Mouse (Mus musculus) gastrocnemius, postnatal 25 days (tissue): Measurements from ENCODE around the gene Ctbs. TPM values are rescaled to one million over a fixed set of nuclear protein-coding genes. Genes with fewer than 3 reads are reported as not detected.
"Not testable (repeated sequence)": the region's sequence is repeated elsewhere in the genome, so short reads cannot be mapped to it uniquely, and the experiment has no call there.

ENCODE experiments used
- DNase-seq: peaks from one replicate; pipeline ENCODE4 v3.0.0; 2022
- total RNA-seq, 2 experiments: library from RNA; stranded (reverse); gene quantifications; 1 replicate in 1 of 2; 2 replicates in 1 of 2; pipeline ENCODE4 v1.2.3; 2021

Gene Ctbs
- total RNA-seq, 2 experiments from 2014 or later = 3.3 to 3.8 TPM

- not testable (repeated sequence) for DNase-seq
These were observed 16.5 kb upstream of the Ctbs start for GRCm38 (mm10) chr3:146433063-146433462.

GRCm38 (mm10) chr3:146433681-146434350 lies 15.8 kb upstream of the Ctbs start:
- no peak for DNase-seq

GRCm38 (mm10) chr3:146434686-146435085 lies 14.9 kb upstream of the Ctbs start:
- DNase-seq = no peak

GRCm38 (mm10) chr3:146435533-146435932 lies 14.1 kb upstream of the Ctbs start:
- DNase-seq = no peak

DNA sequence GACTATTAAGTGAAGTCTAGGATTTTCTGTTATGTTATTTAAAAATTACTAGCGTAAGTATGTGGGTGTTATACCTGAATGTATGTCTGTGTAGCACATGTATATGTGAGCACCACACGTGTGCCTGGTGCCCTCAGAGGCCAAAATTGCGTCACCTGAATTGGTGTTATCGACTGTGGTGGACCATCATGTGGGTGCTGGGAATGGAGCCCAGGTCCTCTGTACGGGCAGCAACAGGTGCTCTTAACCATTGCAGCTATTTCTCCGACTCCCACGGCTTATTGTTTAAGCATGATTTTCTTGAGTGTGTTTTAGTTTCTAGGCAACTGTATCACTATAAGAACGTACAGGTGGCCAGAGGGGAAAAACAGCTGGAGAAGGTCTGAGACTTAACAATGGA lies 13.5 kb upstream of the Ctbs start:
- no peak for DNase-seq

DNA sequence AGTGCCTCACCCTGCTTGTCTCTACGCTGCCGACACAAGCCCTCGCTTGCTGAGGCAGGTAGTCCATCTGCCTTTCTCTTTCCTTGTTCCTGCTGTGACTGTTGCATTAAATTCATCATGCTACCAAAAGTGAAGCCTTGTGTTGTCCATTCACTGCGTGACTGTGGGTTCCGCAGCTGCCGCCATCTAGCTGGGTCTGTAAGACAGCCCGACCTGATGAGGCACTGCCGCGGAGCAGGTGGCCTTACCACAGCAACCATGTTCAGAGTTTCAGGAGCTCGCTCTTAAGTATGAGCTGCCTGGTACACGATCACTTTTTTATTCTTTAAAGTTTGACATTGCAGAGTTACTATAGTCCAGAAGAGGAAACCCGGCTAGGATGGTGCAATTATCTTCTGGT lies 9.6 kb upstream of the Ctbs start:
- DNase-seq = no peak

- no peak for DNase-seq
These were observed 9.2 kb upstream of the Ctbs start for GRCm38 (mm10) chr3:146440422-146440821.

DNA sequence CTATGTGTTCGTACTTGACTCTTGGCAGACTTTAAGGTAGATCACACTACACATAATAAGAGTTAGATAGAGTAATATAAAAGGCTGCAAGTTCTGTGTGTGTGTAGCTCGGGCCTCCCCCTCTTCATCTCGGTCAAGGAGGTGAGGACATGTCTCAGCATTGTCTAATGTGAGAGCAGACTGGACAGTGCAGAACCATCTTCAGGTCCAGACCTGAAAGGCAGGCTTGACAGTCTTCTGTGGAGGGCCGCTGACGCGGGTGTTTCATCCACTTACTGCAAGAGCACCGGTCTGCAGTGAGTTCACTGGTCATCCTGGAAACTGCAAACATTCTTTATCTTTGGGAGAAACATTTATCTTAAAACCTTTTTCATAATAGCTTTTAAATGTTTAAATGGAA lies 7.1 kb upstream of the Ctbs start:
- no peak for DNase-seq

- no peak for DNase-seq
These were observed 6.7 kb upstream of the Ctbs start for GRCm38 (mm10) chr3:146442936-146443335.

DNA sequence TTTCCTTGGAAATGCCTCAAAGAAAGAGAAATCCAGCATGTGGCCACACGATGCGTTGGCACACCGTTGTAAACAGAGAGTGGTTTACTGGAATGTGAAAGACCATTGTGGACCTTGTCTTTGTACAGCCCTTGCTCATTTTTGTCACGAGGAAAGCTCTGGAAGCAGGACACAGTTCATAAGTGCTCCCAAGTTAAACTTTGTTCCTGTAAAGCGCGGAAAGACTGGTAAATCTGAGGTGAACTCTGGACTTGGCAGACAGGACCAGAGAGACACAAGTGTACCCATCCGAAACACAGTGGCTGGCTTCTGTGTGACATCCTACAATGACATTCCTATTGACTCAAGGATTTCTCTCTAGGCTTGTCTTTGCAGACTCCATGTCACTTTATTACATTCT lies 6.2 kb upstream of the Ctbs start:
- DNase-seq = no peak

DNA sequence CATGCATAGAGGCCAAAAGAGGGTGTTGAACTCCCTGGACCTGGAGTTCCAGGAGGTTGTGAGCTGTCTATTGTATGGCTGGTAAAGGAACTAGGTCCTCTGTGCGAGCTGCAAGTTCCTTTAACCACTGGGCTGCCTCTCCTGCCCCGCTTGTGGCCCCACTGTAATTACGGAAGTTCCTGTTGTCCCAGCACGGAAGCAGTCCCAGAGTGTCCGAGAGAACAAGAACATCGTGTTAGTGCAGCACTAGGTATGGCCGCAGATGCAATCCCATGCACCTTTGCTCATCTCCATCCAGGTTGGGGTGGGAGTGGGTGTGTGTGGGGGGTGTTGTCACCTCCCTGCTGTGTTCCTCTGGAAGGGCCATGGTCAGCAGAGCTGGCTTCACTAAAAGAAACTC lies 4.7 kb upstream of the Ctbs start:
- DNase-seq = no peak

DNA sequence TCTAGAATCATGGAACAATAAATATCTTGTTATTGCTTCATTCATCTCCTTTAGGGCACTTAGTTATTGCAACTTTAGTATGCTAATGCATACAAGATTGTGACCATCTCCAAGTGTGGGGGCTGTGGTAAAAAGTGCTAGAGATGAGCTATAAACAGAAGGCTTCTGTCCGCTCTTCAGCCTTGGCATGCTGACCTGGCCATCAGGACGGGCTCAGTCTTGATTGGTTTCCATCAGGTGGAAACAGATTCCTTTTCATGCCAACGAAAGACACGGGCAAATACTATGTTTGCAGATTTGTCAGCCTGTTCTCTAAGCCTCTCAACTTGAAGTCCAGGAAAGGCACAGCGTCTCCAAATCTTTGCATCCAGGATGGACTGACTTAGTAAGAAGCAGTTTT lies 2.4 kb upstream of the Ctbs start:
- no peak for DNase-seq

- no peak for DNase-seq
These were observed 2.0 kb upstream of the Ctbs start for GRCm38 (mm10) chr3:146447598-146447997.

DNA sequence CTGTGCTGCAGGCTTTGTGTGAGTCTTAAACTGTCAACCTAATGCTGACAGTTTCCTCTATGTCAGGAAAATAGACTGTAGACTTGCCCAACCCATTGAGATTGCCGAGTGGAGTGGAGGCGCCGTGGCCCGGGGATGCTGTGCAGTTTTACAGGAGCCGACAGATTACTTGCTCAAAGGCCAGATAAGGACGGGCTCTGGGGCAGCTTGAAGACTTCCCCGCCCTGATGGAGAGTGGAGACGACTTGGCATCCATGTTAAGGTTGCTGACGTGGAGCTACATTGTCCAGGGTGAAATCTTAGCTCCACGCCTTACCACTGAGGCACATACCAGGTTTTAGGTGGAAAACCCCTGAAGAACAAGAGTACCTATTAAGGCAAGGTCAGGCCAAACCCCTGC lies 1.2 kb upstream of the Ctbs start:
- DNase-seq = no peak

- DNase-seq = no peak
These were observed 626 bp upstream of the Ctbs start for GRCm38 (mm10) chr3:146448969-146449368.

DNA sequence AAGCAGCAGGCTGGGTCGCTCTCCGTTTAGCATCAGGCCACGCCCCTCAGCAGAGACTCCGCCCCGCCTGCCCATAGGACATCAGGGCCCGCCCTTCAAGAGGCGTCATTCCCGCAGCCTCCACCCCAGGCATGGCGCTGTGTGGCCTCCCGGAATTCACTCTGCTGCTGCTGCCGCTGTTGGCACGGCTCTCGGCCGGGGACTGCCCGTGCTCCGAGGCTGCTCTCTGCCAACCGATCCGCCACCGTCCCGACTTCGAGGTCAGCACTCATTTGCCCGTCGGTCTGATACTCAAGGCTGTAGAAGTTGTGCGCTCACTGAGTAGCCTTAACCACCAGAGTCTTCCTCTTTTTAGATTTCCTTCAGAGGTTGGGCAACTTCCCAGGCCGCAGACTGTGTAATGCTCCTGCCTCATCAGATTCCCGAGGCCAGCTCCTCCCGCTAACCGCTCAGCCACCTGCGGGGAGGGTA lies 811 bp downstream of the Ctbs start:
- peak; percentile 88 for DNase-seq

- no peak for DNase-seq
These were observed 1.8 kb downstream of the Ctbs start for GRCm38 (mm10) chr3:146451375-146451774.

- no peak for DNase-seq
These were observed 13.3 kb downstream of the Ctbs start for GRCm38 (mm10) chr3:146462939-146463338.

- no peak for DNase-seq
These were observed 19.6 kb downstream of the Ctbs start for GRCm38 (mm10) chr3:146469226-146469625.

DNA sequence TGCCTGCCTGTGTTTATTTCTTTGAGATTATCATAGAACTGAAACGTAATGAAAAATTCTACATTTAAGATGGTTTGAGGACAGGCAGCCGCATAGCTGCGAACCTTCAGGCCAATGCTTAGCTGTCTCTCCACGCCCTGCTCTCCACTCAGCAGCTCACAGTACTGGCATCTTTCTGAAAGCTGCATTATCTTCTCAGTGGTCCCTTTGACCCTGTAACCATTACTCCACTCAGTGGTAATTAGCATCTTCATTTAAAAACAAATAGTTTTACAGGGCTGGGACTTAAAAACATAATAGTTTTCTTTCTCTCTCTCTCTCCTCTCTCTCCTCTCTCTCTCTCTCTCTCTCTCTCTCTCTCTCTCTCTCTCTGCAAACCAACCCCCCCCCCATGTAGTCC lies 23.1 kb downstream of the Ctbs start:
- no peak for DNase-seq

- DNase-seq = no peak
These were observed 24.1 kb downstream of the Ctbs start for GRCm38 (mm10) chr3:146473741-146474140.

DNA sequence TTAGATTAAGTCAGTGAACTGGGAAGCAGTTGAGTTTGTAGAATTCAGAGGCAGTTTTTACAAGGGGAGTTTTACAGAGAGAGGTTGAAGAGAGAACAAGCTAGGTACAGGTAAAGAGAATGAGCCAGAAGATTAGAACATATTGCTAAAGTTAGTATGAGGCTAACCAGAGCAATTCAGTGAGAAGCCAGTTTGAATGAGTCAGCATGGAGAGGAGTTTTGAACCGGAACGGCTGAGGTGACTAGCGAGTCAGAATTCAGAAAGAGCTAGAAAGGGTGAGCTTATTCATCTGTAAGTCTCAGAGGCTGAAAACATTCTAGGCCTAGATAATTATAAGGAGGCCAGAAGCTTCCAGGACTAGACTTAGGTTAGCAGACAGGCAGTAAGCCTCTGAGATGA lies 24.8 kb downstream of the Ctbs start:
- DNase-seq = no peak

DNA sequence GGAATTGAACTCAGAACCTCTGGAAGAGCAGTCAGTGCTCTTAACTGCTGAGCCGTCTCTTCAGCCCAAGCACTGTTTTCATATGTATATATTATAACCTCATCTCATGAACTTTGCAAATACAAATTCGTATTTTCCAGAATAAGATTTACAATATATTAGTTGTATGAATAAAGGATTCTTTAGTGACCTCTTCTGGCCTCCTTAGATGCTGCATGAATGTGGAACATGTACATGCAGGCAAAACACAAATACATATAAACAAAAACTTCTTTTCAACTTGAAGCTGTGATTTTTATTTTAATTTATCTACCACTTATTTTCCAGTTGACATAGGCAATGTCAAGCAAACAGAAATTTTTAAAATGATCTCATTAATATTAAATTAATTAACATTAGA lies 32.4 kb downstream of the Ctbs start:
- no peak for DNase-seq

- no peak for DNase-seq
These were observed 36.9 kb downstream of the Ctbs start for GRCm38 (mm10) chr3:146486464-146486863.

GRCm38 (mm10) chr3:146494941-146495340 lies 45.3 kb downstream of the Ctbs start:
- DNase-seq = no peak
